Mouse (Mus musculus) forebrain, embryonic 12.5 days (tissue): ENCODE data around the gene Lgals3. TPM values are rescaled to one million over a fixed set of nuclear protein-coding genes. Genes with fewer than 3 reads are reported as not detected.
A peak's percentile ranks its signal among the peaks of the same experiment; 100 is the strongest.

Source experiments
- ATAC-seq: fragments of 200-750 bp; cut with Nextera tagmentation; 2 replicates; pipeline ENCODE4 v1.8.0; 2017; ENCODE audit warnings: moderate TSS enrichment; ENCODE audit not compliant: low FRiP score
- H3K27ac ChIP-seq: fragments of 300-500 bp; sonication (generic); 2 replicates; pipeline ENCODE4 v1.5.1; 2016; ENCODE audit warnings: mild to moderate bottlenecking
- H3K27me3 ChIP-seq: fragments of 300-500 bp; sonication (generic); 2 replicates; pipeline ENCODE4 v1.6.1; 2016; ENCODE audit warnings: mild to moderate bottlenecking
- H3K36me3 ChIP-seq: fragments of 300-500 bp; sonication (generic); replicated peaks from 2 replicates; pipeline ENCODE4 v1.6.1; 2016; ENCODE audit warnings: mild to moderate bottlenecking
- H3K4me1 ChIP-seq: fragments of 300-500 bp; sonication (generic); 2 replicates; pipeline ENCODE4 v1.6.1; 2016
- H3K4me2 ChIP-seq: fragments of 300-500 bp; sonication (generic); 2 replicates; pipeline ENCODE4 v1.6.1; 2016; ENCODE audit warnings: mild to moderate bottlenecking, moderate library complexity
- H3K4me3 ChIP-seq: fragments of 300-500 bp; sonication (generic); replicated peaks from 2 replicates; pipeline ENCODE4 v1.5.1; 2016; ENCODE audit warnings: mild to moderate bottlenecking
- H3K9ac ChIP-seq: fragments of 300-500 bp; sonication (generic); 2 replicates; pipeline ENCODE4 v1.6.1; 2016; ENCODE audit warnings: mild to moderate bottlenecking
- H3K9me3 ChIP-seq: fragments of 300-500 bp; sonication (generic); 2 replicates; pipeline ENCODE4 v1.6.1; 2016
- whole genome bisulfite sequencing: fragments of 180-500 bp; shearing (Covaris S2); methylation state at CpG from one replicate; pipeline ENCODE4 v1.1.7; 2016; 5-methylcytosine and 5-hydroxymethylcytosine counted together
- polyA plus RNA-seq: library from polyadenylated mRNA; unstranded; fragments of >200 nt; fragmentation: Nextera tagmentation; extraction: Ambion mirVana; gene quantifications from 2 replicates; pipeline ENCODE4 v1.2.1, GENCODE M21; 2016

Lgals3 gene
- polyA plus RNA-seq, 1 experiment from 2014 or later: 0.56 TPM

DNA sequence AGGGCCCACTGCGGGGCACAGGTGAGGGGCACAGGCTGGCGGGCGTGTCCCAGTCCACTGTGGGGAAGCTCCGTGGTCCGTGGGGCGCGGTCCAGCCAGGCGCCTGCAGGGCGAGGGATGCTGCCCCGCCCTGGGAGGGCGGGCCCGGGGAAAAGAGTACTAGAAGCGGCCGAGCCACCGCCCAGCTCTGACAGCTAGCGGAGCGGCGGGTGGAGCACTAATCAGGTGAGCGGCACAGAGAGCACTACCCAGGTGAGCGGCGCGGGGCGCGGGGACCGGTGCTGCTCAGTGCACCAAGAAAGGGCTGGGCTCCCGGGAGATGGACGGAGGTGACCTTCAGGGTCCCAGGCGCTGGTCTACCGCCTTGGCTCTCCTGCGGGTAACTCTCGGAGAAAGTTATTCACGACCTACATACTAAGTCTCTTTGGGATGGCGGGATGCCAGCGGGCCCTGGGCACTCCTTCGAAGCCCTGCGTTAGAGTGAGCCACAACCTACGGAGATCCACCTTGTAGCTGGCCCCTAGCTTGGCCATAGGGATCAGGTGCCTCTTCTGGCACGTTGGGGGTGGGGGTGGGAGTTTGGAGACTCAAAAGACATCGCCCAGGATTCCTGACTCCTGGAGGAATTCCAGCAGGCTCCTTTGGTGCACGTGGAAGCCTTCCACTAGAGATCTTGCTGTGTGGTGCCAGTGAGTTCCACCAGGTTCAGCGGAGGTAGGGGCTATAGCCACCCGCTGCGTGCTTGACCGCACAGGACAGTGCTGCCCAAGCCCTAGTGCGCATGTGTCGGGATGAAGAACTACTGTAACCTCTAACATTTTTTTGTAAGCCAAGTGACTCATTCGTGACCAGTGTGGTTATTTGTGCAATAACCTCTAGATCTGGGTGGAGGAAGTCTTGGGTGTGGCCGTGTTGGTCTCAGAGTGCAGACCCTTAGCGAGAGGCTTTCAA, 6.5 kb downstream of the Lgals3 start:
- H3K9ac ChIP-seq: no peak overlapping the region

DNA sequence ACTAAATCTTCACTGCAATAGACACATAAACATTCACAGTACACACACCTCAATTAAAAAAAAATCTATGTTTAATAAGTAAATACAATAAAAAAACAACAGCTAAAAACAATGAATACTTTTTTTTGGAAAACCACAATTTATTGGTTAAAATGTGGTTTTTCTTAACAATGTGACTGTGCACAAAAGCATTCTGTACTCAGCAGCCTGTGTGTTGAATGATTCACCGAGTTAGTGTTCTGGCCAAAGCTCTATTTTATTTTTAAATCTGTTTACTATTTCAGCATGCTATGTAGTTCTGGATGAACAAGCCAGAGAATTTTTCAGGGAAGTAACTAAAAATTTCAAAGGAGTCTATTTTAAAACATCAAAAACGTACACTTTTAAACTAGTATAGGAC, 9.0 kb downstream of the Lgals3 start:
- 80% methylated on average over 2 of the region's 2 CpGs for WGBS
- peaks cover 34% of the 10 kb centered on the region for H3K27me3 ChIP-seq
- no peak overlapping the region for H3K4me3 ChIP-seq
- no peak for ATAC-seq
- H3K36me3 ChIP-seq: no peaks in the 10 kb centered on the region
- no peak overlapping the region for H3K4me2 ChIP-seq
- no peaks in the 10 kb centered on the region for H3K9me3 ChIP-seq
- no peak overlapping the region for H3K9ac ChIP-seq
- H3K4me1 ChIP-seq: peaks cover 9% of the 10 kb centered on the region
- no peak overlapping the region for H3K27ac ChIP-seq

More for the DNA sequence above, 6.5 kb downstream of the Lgals3 start:
- Histone ChIP-seq H3K4me2 (peak overlapping the region; percentile 55), H3K9me3 (no peaks in the 10 kb centered on the region), H3K4me1 (peaks cover 9% of the 10 kb centered on the region), H3K36me3 (no peaks in the 10 kb centered on the region), H3K27me3 (peaks cover 34% of the 10 kb centered on the region), H3K27ac (no peak overlapping the region), H3K4me3 (peak overlapping the region; percentile 24)
- ATAC-seq: no peak
- WGBS: 18% methylated on average over 47 of the region's 49 CpGs

DNA sequence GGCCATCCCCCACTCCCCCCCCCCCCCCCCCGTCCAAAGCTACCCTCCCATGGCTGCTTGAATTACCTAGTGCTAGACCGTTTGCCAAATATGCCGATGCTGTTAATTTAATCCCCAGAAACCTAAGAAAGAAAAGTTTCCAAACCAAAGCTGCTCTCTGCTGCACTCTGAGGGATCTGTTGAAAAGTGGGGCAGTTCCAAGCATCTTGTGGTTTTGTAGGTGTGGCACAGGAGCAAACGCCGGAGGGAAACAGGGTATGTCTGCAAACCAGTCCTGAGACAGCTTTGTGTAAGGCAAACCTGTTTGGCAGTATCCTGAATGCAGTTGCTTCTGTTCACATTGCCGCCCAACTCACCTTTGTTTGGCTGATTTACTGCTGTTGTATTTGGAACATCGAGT, 10.8 kb downstream of the Lgals3 start:
- no peak overlapping the region for H3K9ac ChIP-seq
- no peak overlapping the region for H3K27ac ChIP-seq
- ATAC-seq: no peak
- 80% methylated on average over 7 of the region's 7 CpGs for WGBS
- H3K4me1 ChIP-seq: peaks cover 9% of the 10 kb centered on the region
- H3K36me3 ChIP-seq: no peaks in the 10 kb centered on the region
- peaks cover 22% of the 10 kb centered on the region for H3K27me3 ChIP-seq
- no peak overlapping the region for H3K4me2 ChIP-seq
- no peaks in the 10 kb centered on the region for H3K9me3 ChIP-seq
- no peak overlapping the region for H3K4me3 ChIP-seq

DNA sequence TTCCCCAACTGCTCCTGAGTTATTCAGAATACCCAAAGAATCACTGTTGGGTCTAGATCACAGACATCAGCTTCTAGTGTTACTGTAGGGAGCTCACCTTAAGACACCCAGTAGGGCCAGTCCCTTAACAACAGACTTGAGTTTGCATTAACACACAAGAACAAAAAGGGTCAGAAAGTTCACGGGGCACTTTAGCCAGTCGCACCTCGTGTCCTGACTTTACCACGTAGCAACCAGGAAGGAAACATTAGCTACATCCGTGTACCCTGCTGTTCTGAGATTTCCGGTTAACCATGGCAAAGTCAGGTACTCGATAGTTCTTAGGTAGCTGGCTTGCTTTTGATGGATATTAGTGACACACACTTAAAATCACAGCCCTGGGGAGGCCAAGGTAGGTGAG, 16.4 kb downstream of the Lgals3 start:
- no peak overlapping the region for H3K9ac ChIP-seq
- WGBS: 84% methylated on average over 7 of the region's 7 CpGs
- no peaks in the 10 kb centered on the region for H3K27me3 ChIP-seq
- H3K36me3 ChIP-seq: peaks cover 24% of the 10 kb centered on the region
- H3K4me1 ChIP-seq: no peaks in the 10 kb centered on the region
- H3K9me3 ChIP-seq: no peaks in the 10 kb centered on the region
- H3K27ac ChIP-seq: no peak overlapping the region
- no peak overlapping the region for H3K4me3 ChIP-seq
- H3K4me2 ChIP-seq: no peak overlapping the region
- ATAC-seq: no peak

DNA sequence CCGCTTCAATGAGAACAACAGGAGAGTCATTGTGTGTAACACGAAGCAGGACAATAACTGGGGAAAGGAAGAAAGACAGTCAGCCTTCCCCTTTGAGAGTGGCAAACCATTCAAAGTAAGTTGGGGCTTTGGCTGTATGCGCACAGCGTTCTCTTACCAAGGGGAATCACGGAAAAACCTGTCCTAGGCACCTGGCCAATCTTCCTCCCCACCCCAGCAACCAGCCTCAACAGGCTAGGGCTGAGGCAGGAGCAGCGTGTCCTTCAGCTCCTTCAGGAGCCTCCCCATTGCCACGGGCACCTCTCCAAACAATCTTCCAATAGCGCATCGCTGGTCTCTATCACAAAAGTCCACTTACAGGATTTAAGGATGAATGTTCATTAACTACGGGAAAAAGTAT, 17.1 kb downstream of the Lgals3 start:
- Histone ChIP-seq H3K27me3 (no peaks in the 10 kb centered on the region), H3K4me2 (no peak overlapping the region), H3K27ac (no peak overlapping the region), H3K4me3 (no peak overlapping the region), H3K9ac (no peak overlapping the region), H3K9me3 (no peaks in the 10 kb centered on the region), H3K36me3 (peaks cover 32% of the 10 kb centered on the region), H3K4me1 (no peaks in the 10 kb centered on the region)
- no peak for ATAC-seq
- 85% methylated on average over 10 of the region's 10 CpGs for WGBS

DNA sequence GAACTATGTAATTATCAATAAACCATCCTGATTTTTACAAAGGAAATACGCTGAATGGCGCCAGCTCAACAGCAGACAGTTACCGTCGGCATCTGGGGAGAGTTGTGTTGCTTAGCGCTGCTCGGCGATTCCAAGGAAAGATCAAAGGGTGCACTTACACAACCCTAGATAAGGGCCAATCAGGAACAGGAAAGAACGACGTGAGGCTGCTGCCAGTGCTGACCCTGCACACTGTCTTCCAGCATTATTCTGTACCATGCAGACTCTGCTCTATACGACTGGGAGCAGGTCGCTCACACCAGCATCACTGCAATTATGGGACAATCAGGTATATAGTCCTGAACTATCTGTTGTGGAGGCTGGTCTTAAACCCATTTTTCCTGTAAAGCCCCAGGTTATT, 18.6 kb downstream of the Lgals3 start:
- H3K4me3 ChIP-seq: no peak overlapping the region
- peaks cover 46% of the 10 kb centered on the region for H3K36me3 ChIP-seq
- ATAC-seq: no peak
- no peak overlapping the region for H3K27ac ChIP-seq
- no peaks in the 10 kb centered on the region for H3K9me3 ChIP-seq
- WGBS: 90% methylated on average over 11 of the region's 11 CpGs
- no peak overlapping the region for H3K9ac ChIP-seq
- no peak overlapping the region for H3K4me2 ChIP-seq
- H3K27me3 ChIP-seq: no peaks in the 10 kb centered on the region
- H3K4me1 ChIP-seq: no peaks in the 10 kb centered on the region

DNA sequence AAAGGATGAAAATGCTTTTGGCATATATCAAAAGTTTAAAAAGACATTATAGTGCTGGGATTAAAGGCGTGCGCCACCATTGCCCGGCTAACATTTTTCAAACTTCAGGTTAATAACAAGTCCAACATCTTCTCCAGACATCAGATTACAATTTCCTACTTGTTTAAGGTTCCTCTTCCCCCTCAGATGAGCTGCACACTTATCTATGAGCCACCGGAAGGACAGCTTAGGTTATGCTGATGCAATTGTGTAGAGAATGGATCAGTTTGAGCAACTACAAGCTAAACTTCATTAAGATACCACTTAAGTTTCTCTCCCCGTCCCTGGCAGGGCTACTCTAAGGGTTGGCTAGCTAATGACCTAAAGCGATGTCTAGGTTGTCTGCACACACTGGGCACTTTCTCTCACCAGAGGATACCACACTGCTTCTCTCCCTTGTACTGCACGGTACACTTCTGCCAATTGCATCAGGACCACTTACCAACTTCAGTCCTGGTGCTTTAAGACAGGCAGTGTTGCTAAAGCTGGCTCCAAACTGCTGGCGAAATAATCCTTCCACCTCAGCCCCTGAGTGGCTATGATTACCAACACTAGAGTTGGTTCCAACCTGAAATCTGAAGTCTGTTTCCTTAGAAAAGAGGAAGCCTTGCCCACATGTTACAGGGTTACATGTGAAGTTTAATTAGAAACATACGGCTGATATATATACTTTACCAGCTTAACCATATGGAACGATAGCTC, 26.0 kb downstream of the Lgals3 start:
- Histone ChIP-seq H3K36me3 (peaks cover 89% of the 10 kb centered on the region), H3K9me3 (no peaks in the 10 kb centered on the region), H3K27ac (no peak overlapping the region), H3K4me3 (no peak overlapping the region), H3K9ac (no peak overlapping the region), H3K4me2 (no peak overlapping the region), H3K4me1 (no peaks in the 10 kb centered on the region), H3K27me3 (no peaks in the 10 kb centered on the region)
- ATAC-seq: no peak
- 96% methylated on average over 10 of the region's 10 CpGs for WGBS

DNA sequence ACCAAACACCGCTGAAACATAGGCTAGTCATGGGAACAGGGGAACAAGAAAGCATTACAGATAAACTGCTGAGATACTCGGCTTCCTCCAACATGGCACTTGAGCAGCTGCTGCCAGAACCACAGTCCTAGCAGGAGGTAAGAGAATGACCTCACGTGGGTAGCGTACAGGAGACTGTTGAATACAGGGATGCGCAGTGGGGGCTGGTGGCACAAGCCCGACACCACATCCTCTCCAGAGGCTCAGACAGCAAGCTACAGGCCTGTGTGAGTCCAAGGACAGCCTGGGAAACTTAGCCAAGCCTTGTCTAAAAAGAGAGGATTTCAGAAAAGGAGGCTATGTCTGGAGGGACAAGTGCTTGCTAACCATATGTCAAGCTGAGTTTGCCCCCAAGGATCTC, 27.5 kb downstream of the Lgals3 start:
- no peaks in the 10 kb centered on the region for H3K4me1 ChIP-seq
- H3K27me3 ChIP-seq: no peaks in the 10 kb centered on the region
- H3K9me3 ChIP-seq: no peaks in the 10 kb centered on the region
- H3K27ac ChIP-seq: no peak overlapping the region
- 95% methylated on average over 6 of the region's 6 CpGs for WGBS
- H3K36me3 ChIP-seq: peaks cover 88% of the 10 kb centered on the region
- no peak overlapping the region for H3K4me3 ChIP-seq
- ATAC-seq: no peak
- no peak overlapping the region for H3K4me2 ChIP-seq
- H3K9ac ChIP-seq: no peak overlapping the region

DNA sequence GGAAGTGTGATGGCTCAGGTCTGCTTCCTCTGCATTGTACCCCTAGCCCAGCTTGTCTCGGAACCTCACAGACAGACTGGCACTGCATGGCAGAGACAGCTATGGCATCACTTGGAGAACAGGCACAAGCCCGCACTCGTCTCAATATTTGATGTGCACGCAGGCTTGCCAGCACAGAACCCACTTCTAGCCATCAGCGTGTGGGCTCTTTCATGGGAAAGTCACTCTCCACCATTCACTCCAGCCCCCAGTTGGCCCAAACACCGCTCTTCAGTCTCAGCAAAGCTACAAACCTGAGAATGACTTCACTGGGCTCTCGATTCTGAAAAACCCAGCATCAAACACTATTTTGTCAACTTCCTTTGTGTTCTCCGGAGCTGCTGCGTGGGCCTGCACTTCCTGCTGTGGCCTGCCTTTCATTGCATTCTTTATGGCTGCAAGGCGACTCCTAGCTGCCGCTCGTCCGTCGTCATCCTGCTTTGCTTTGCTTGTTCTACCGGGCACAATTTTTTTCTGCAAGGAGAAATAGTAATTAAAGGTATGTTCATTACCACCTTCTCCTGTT, 28.0 kb downstream of the Lgals3 start:
- H3K4me3 ChIP-seq: no peak overlapping the region
- H3K9me3 ChIP-seq: no peaks in the 10 kb centered on the region
- ATAC-seq: no peak
- no peak overlapping the region for H3K27ac ChIP-seq
- no peak overlapping the region for H3K4me2 ChIP-seq
- peaks cover 85% of the 10 kb centered on the region for H3K36me3 ChIP-seq
- 72% methylated on average over 15 of the region's 15 CpGs for WGBS
- H3K9ac ChIP-seq: no peak overlapping the region
- H3K4me1 ChIP-seq: no peaks in the 10 kb centered on the region
- no peaks in the 10 kb centered on the region for H3K27me3 ChIP-seq

DNA sequence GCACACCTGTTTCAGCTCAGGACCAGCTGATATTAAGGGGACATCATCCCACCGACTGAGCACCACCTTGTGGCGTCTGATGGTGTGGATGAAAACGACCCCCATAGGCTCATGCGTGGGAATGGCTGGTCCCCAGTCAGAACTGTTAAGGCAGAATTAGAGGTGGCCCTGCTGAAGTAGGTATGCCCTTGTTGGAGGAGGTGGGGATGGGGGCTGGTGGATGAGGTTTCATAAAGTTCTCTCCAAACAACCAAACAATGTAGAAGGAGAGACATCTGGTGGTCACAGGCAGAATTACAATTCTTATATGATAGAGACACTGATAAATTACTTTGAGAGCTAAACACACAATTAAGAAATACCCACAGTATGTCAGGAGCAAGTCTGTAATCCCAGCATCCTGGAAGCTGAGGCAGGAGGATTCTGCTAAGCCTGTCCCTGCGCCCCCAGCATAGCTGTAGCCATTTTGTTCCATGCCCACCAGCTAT, 28.7 kb downstream of the Lgals3 start:
- Histone ChIP-seq H3K4me2 (no peak overlapping the region), H3K9me3 (no peaks in the 10 kb centered on the region), H3K9ac (no peak overlapping the region), H3K27me3 (no peaks in the 10 kb centered on the region), H3K4me1 (no peaks in the 10 kb centered on the region), H3K27ac (no peak overlapping the region), H3K4me3 (no peak overlapping the region), H3K36me3 (peaks cover 83% of the 10 kb centered on the region)
- no peak for ATAC-seq
- 74% methylated on average over 5 of the region's 5 CpGs for WGBS

DNA sequence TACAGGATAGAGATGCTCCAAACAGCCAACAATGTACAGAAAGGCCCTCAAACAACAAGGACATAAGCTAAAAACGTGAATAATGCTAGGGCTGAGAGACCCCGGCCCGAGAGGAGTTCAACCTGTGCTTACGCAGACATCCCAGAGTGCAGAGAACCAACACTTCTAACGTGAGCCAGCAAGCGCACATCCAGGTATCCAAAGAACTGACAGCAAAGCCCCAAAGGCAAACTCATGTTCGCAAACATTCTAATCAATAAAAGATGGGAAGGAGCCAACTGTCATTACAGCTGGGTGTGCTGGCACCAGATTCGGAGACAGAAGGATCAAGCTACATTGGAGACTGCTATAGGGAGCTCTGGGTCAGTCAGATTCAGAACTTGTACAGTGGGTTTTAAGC, 35.2 kb downstream of the Lgals3 start:
- H3K4me1 ChIP-seq: no peaks in the 10 kb centered on the region
- 94% methylated on average over 8 of the region's 8 CpGs for WGBS
- H3K4me3 ChIP-seq: no peak overlapping the region
- no peak overlapping the region for H3K9ac ChIP-seq
- H3K27me3 ChIP-seq: no peaks in the 10 kb centered on the region
- ATAC-seq: no peak
- peaks cover 88% of the 10 kb centered on the region for H3K36me3 ChIP-seq
- no peak overlapping the region for H3K4me2 ChIP-seq
- H3K27ac ChIP-seq: no peak overlapping the region
- no peaks in the 10 kb centered on the region for H3K9me3 ChIP-seq

DNA sequence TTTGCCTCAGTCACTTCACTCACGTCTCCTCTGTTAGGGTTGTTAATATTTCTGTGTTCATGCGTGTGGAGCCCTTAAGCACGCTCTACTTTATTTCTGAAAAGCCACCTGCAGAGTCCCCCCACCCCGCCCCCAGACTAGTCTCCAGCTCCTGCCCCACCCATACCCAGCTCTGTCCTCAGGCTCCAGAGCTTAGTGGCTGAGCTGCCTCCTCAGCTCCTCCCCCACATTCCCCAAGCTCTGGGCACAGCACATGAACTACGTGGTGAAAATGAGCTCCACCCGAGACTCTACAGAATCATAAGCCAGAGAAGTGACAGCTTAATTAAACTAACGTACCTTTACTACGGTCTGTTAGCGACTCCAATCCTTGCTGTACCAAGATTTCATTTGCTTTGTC, 38.4 kb downstream of the Lgals3 start:
- no peak overlapping the region for H3K4me3 ChIP-seq
- 87% methylated on average over 9 of the region's 9 CpGs for WGBS
- H3K9ac ChIP-seq: no peak overlapping the region
- H3K36me3 ChIP-seq: peaks cover 93% of the 10 kb centered on the region
- no peaks in the 10 kb centered on the region for H3K9me3 ChIP-seq
- ATAC-seq: no peak
- no peaks in the 10 kb centered on the region for H3K4me1 ChIP-seq
- H3K27me3 ChIP-seq: no peaks in the 10 kb centered on the region
- H3K4me2 ChIP-seq: no peak overlapping the region
- no peak overlapping the region for H3K27ac ChIP-seq
